Mouse (Mus musculus): ENCODE measurements around the gene Pex11a.
"Not testable (repeated sequence)": the region's sequence is repeated elsewhere in the genome, so short reads cannot be mapped to it uniquely, and the experiment has no call there.

Gene Pex11a

GRCm38 (mm10) chr7:79742659-79743536 lies at the start of gene Pex11a, which contains the start of gene Wdr93:
Gene Pex11a (minus strand): TSS chr7:79743131.
Gene Wdr93 (plus strand): TSS chr7:79743163.
- DNase-seq = peak; percentile 87 to 93

GRCm38 (mm10) chr7:79789812-79790211 lies 46.9 kb upstream of the Pex11a start:
- DNase-seq = not testable (repeated sequence)

- DNase-seq = peak; percentile 71 to 90
Observed at GRCm38 (mm10) chr7:79786295-79786694, 43.4 kb upstream of the Pex11a start.

GRCm38 (mm10) chr7:79782516-79782855 lies 39.6 kb upstream of the Pex11a start:
- no peak for DNase-seq

- DNase-seq = no peak
Observed at GRCm38 (mm10) chr7:79781826-79782515, 39.0 kb upstream of the Pex11a start.

GRCm38 (mm10) chr7:79780647-79781626 lies 38.0 kb upstream of the Pex11a start:
- DNase-seq = peak; percentile 82 to 89

GRCm38 (mm10) chr7:79771561-79772512 lies 28.9 kb upstream of the Pex11a start:
- DNase-seq = no peak

GRCm38 (mm10) chr7:79769664-79770063 lies 26.7 kb upstream of the Pex11a start:
- no peak for DNase-seq

GRCm38 (mm10) chr7:79765991-79766390 lies 23.1 kb upstream of the Pex11a start:
- DNase-seq = no peak

GRCm38 (mm10) chr7:79762106-79762505 lies 19.2 kb upstream of the Pex11a start:
- no peak for DNase-seq

- no peak for DNase-seq
Observed at GRCm38 (mm10) chr7:79761124-79761876, 18.4 kb upstream of the Pex11a start.

- no peak for DNase-seq
Observed at GRCm38 (mm10) chr7:79759766-79760165, 16.8 kb upstream of the Pex11a start.

- no peak for DNase-seq
Observed at GRCm38 (mm10) chr7:79758176-79758575, 15.2 kb upstream of the Pex11a start.

- no peak for DNase-seq
Observed at GRCm38 (mm10) chr7:79756334-79756733, 13.4 kb upstream of the Pex11a start.

GRCm38 (mm10) chr7:79749511-79749910 lies 6.6 kb upstream of the Pex11a start:
- DNase-seq = no peak

GRCm38 (mm10) chr7:79747659-79748058 lies 4.7 kb upstream of the Pex11a start:
- no peak for DNase-seq

- DNase-seq = no peak
Observed at GRCm38 (mm10) chr7:79744585-79744984, 1.7 kb upstream of the Pex11a start.

GRCm38 (mm10) chr7:79744051-79744450 lies 1.1 kb upstream of the Pex11a start:
- DNase-seq = no peak

- DNase-seq = no peak
Observed at GRCm38 (mm10) chr7:79742277-79742658, 663 bp downstream of the Pex11a start.

- DNase-seq = peak; percentile 20 to 58
Observed at GRCm38 (mm10) chr7:79740279-79740678, 2.7 kb downstream of the Pex11a start.

- no peak for DNase-seq
Observed at GRCm38 (mm10) chr7:79738913-79739312, 4.0 kb downstream of the Pex11a start.

All from kidney, postnatal 25 days (tissue).